Mouse (Mus musculus) testis, postnatal 14 days (tissue): ENCODE data around the gene Shc2.

Source experiments
- DNase-seq: peaks from one replicate; pipeline ENCODE4 v3.0.0; 2021; ENCODE audit warnings: low spot score

Shc2 gene

DNA sequence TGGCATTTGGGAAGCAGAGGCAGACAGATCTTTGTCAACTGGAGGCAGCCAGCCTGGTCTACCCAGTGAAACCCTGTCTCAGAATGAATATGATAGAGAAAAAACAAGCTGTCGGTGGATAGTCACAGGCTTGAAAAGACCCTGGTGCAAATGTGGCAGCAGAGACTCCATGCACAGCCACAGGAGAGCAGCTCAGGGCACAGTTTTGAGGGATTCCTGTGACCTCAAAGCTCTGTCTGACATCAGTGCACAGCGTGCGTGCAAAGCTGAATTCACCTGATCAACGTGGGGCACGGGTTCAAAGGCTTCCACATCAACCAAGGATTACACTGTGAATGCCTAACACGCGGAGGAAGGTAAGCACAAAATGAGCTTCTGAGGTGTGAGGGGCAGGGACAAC lies 57.4 kb downstream of the Shc2 start:
- DNase-seq, result no peak

DNA sequence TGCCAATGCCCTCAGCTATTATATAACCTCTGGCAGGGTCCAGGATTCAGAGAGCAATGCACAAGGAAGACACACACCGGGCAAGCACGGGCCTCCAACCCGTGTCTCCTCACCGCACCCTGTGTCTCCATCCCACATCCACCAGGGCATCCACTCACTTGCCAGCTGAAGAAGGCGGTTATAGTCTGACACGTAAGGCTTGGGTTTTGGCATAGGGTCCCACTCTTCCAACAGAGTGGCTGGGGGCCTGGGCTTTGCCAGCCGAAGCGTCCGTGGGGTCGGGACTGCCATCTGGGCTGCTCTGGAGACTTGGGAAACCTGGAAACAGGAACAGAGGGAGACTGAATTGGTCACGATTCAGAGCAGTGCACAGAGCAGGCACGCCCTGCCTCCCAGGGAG lies 57.9 kb downstream of the Shc2 start:
- DNase-seq, result no peak

DNA sequence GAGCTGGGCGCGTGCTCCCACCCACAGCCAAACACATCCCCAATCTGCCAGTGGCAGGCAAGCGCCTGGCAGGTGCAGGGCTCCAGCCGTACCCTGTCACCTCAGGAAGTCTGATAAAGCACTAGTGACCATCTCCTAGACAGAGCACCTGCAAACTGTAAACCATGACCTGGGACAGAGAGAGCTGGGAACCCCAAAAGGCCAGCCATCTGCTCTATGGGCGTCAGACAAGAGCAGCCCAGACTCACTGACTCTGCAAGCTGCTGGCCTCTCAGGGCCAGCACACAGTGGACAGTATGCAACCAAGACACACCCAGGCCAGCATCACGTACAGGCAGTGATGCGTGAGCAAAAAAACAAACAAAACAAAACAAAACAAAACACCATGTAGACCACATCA lies 58.8 kb downstream of the Shc2 start:
- DNase-seq, result no peak

DNA sequence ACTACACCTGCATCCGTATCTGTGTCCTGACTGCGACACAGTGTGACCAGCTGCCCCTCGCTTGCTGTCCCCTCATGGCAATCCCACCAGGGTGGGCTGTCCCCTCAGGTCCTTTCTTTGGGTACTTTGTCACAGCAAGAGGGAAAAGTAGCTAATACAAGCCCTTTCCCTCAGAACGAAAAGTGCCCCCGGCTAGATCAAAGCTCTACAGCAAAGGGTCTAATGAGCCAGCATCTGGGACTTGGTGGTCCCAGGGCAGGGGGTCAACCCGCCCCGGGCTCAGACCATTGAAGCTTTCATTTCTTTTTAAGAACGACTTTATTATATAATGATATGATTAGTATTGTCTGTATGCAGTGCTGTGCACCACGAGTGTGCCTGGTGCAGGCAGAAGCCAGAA lies 59.4 kb downstream of the Shc2 start:
- DNase-seq, result no peak

DNA sequence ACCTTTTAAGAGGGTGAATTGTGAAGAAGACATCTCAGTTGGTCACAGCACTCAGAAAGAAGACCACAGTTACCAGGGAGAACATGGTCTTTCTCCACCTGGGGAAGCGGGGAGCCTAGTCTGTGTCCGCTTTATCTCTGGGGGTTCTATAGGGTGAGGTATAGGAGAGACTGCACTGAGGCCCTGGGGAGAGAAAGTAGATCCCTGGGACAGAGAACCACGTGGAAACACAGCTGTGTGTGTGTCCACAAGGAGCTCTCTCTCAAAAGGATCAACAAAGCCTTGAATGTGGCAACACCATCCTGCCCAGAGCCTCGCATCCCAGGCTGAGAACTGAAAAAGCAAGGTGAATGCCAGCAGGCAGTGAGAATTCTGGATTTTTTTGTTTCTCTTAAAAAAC lies 60.3 kb downstream of the Shc2 start:
- DNase-seq, result no peak

DNA sequence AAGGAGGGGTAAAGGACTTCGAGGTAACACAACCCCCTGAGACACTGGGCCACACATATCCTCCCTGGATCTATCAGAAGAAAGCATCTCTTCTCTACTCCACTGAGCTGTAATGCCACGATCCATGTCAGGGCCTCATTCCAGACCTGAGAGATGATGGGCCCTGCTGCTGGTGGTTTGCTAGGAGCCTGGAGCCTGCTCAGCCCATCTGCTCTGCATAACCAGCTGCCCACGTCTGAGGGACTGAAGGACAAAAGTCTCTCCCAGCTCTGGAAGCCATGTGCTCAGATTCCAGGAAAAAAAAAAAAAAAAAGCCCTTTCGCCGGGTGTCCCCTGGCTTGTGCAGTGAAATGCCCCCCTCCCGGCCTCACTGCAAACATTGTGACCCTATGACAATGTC lies 62.0 kb downstream of the Shc2 start:
- no peak for DNase-seq

DNA sequence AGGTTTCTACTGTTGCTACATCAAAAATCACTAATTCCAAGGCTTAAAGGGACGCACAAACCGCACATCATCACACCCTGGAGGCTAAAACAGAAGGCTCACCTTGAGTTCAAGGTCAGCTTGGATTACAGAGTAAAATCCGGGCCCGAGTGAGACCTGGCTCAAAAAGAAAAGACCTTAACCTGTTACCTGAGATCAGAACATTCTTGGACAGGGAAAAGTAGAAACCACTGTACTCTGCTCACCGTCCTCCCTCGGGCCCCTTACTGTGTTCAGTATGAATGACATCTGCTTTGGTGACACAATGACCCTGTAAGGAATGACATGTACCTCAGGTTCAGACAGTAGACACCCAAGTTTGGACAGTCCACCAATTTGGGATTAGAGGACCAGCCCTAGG lies 62.9 kb downstream of the Shc2 start:
- no peak for DNase-seq

DNA sequence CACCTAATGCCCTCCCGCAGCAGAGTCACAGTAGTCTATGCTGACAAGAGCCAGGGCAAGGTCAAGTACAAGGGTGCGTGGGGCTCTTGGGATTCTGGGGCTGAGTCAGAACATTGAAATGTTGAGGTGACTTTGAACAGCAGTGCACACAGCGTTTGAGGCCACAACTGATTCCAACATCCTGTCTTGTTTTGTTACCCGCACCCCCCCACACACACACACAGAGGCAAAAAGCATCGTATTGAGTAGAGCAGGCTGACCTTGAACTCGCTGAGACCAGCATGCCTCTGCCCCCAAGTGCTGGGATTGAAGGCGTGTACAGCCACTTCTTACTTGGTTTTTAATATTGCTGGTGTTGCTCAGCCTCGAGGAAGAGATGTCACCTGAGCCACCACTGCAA lies 63.4 kb downstream of the Shc2 start:
- DNase-seq, result no peak

DNA sequence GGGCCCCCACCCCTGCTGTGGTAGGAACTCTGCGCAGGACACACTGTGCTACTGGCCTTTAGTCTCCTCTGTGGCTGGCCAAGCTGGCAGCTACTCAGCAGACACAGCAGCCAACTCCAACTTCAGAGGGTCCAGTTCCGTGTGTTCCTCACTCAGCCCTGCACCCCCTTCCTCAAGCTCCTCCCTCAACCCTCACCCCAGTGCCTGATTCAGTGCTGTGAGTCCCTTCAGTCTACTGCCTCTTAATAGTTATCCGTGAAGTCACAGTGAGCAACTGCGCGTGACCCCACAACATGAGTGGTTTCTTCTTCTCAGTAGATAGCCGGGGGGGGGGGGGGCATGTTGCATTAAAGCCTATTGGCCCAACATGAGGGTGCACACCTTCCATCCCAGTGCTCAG lies 64.1 kb downstream of the Shc2 start:
- DNase-seq, result no peak

DNA sequence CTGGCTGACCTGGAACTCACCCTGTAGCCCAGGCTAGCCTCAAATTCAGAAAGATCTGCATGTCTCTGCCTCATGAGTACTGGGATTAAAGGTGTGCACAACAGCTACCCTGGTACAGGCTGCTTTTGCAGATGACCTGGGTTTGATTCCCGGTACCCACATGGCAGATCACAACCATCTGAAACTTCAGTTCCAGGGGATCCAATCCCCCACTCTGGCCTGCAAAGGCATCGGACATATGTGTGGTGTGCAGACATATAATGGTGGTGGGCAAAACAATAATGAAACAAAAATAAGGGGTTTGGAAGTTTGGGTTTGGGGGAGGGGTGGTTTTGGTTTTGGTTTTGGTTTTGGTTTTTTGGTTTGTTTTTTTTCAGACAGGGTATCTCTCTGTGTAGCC lies 66.4 kb downstream of the Shc2 start:
- no peak for DNase-seq

DNA sequence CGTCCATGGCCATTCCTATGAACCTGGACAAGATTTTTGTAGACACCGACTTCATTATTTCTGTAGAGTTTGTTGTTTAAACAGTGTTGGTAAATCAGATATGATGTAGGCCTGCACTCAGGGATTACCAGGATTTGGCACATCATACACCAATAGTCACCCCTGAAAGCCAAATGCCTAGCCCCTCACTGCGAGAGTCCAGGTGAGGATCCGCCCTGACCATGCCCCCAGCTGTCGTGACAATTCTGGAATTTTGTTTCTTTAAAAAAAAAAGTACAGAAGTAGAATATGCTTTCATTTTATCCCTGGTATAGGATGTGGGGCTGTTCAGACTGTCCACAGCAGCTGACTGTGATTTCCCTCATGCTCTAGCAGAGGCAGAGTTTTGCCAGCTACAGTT lies 67.8 kb downstream of the Shc2 start:
- no peak for DNase-seq
